Mouse (Mus musculus) lung, embryonic 16.5 days (tissue): ENCODE results near the gene Ano1. TPM values are rescaled to one million over a fixed set of nuclear protein-coding genes. Genes with fewer than 3 reads are reported as not detected.

Source experiments
- ATAC-seq: fragments of 200-750 bp; cut with Nextera tagmentation; 2 replicates; pipeline ENCODE4 v1.8.0; 2017; ENCODE audit warnings: low read depth, mild to moderate bottlenecking, moderate library complexity
- H3K27ac ChIP-seq: fragments of 300-500 bp; sonication (generic); 2 replicates; pipeline ENCODE4 v1.5.1; 2014; ENCODE audit warnings: mild to moderate bottlenecking, control low read depth, low read length
- H3K27me3 ChIP-seq: fragments of 300-500 bp; sonication (generic); 2 replicates; pipeline ENCODE4 v1.6.1; 2014; ENCODE audit warnings: low read depth, low read length, mixed read lengths; ENCODE audit not compliant: control insufficient read depth, insufficient read depth
- H3K36me3 ChIP-seq: fragments of 300-500 bp; sonication (generic); 2 replicates; pipeline ENCODE4 v1.6.1; 2014; ENCODE audit warnings: low read length; ENCODE audit not compliant: control insufficient read depth, insufficient read depth
- H3K4me1 ChIP-seq: fragments of 300-500 bp; sonication (generic); replicated peaks from 2 replicates; pipeline ENCODE4 v1.6.1; 2014; ENCODE audit warnings: low read length, mixed read lengths; ENCODE audit not compliant: control insufficient read depth, insufficient read depth
- H3K4me2 ChIP-seq: fragments of 300-500 bp; sonication (generic); 2 replicates; pipeline ENCODE4 v1.6.1; 2014; ENCODE audit warnings: low read depth, low read length, control low read depth
- H3K4me3 ChIP-seq: fragments of 300-500 bp; sonication (generic); 2 replicates; pipeline ENCODE4 v1.5.1; 2014; ENCODE audit warnings: mild to moderate bottlenecking, low read length, control low read depth
- H3K9ac ChIP-seq: fragments of 300-500 bp; sonication (generic); 2 replicates; pipeline ENCODE4 v1.6.1; 2014; ENCODE audit warnings: low read length, control low read depth
- H3K9me3 ChIP-seq: fragments of 300-500 bp; sonication (generic); 2 replicates; pipeline ENCODE4 v1.6.1; 2016; ENCODE audit warnings: low read length; ENCODE audit not compliant: control insufficient read depth
- WGBS: fragments of 180-500 bp; shearing (Covaris S2); extraction: QIAGEN DNeasy Blood & Tissue Kit; methylation state at CpG from one replicate; pipeline ENCODE4 v1.1.7; 2014; 5-methylcytosine and 5-hydroxymethylcytosine counted together
- polyA plus RNA-seq: library from polyadenylated mRNA; unstranded; fragments of >200 nt; fragmentation: Nextera tagmentation; extraction: Ambion mirVana; gene quantifications from 2 replicates; pipeline ENCODE4 v1.2.1, GENCODE M21; 2015

Gene Ano1
- 111 and 114 TPM in 2 replicates for polyA plus RNA-seq

DNA sequence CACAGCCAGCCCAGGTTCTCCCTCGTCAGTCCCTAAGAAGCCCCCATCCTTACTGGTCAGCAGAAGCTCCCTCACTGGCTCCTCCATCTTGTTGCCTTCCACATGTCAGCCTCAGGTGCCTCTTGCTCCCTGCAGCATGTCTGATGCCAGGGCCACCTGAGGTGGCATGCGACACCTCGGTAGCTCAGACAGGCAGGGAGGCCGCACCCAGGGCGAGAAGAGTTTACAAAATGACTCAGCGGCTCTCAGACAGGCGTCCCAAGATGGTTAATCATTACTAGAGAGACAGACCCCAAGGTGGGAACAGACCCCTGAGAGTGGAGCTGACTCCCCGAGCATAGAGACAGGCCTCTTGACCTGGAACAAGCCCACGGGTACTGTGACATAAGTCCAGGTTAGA, at the start of gene Ano1:
Ano1 (minus strand) TSS at position 142 of the 400 bp plus-strand sequence.
- no peaks in the 10 kb centered on the region for H3K27me3 ChIP-seq
- WGBS = 40% methylated on average over 9 of the region's 9 CpGs
- H3K27ac ChIP-seq = peak within 1 kb of the TSS; percentile 15; the same call in 1 of the 2 replicates
- no peak within 1 kb of the TSS for H3K4me2 ChIP-seq
- 0 out of 2 replicates have a peak within 1 kb of the TSS, but pooled peaks have one; percentile 11 for H3K9ac ChIP-seq
- peaks cover 23% of the 10 kb centered on the region for H3K4me1 ChIP-seq
- peak; percentile 21; the same call in 1 of the 2 replicates for ATAC-seq
- H3K9me3 ChIP-seq = no peaks in the 10 kb centered on the region
- H3K36me3 ChIP-seq = no peaks in the 10 kb centered on the region
- no peak within 1 kb of the TSS for H3K4me3 ChIP-seq

DNA sequence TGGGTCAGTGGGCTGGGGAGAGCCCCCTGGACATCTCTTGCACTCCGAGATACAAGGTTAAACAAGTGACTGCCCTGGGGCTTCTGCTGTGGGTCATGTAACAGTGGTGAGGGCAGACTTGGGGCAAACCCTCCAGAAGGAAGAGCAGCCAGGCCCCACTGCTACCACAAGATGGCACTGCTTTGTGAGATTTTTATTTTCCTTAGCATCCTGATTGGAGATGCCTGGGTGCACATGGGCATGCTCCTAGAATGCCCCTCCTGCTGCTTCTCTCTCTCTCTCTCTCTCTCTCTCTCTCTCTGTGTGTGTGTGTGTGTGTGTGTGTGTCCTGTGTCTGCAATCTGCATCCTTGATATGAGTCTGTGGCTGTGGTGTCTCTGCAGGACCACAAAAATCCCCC, 46.7 kb upstream of the Ano1 start:
- no peaks in the 10 kb centered on the region for H3K9me3 ChIP-seq
- H3K4me2 ChIP-seq = no peak overlapping the region
- H3K4me3 ChIP-seq = no peak overlapping the region
- ATAC-seq = no peak
- H3K4me1 ChIP-seq = no peaks in the 10 kb centered on the region
- 33% methylated on average over 1 of the region's 1 CpGs for WGBS
- no peak overlapping the region for H3K27ac ChIP-seq
- no peak overlapping the region for H3K9ac ChIP-seq
- H3K27me3 ChIP-seq = no peaks in the 10 kb centered on the region
- H3K36me3 ChIP-seq = no peaks in the 10 kb centered on the region

DNA sequence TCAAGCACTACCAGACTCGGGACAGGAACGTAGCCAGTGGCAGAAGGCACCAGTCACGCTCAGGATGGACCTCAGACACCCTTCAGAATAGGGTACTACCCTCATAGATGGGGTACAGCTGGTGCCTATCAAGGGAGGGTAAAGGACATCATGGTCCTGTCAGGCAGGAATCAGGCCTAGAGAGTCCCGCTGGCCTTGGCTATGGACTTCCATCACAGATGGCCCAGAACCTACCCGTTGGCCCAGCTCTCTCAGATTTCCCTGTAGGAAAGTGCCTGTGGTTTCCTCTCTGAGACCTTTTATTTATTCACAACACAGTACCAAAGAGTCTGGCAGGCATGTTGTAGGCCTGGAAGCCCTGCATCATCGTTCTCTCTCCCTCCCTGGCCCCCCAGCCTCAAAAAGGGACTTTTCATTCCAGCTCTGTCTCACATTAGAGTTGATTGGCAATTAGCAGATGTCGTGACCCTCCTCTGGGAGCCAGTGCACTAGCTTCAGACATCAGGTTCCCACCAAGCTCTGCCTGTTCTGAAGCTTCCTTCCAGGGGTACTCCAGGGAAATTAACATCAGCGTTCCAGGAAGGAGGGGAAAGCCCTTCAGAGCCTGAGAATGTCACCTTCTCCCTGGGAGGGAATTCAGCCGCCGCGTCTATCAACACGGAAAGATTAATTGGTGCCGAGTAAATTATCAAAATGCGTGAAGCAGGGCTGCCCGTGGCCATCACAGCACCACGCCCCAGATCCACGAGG, 45.4 kb upstream of the Ano1 start:
- Histone ChIP-seq H3K4me2 (no peak overlapping the region), H3K27ac (no peak overlapping the region), H3K36me3 (no peaks in the 10 kb centered on the region), H3K4me3 (no peak overlapping the region), H3K9ac (no peak overlapping the region), H3K27me3 (no peaks in the 10 kb centered on the region), H3K9me3 (no peaks in the 10 kb centered on the region), H3K4me1 (no peaks in the 10 kb centered on the region)
- no peak for ATAC-seq
- WGBS = 68% methylated on average over 17 of the region's 17 CpGs

DNA sequence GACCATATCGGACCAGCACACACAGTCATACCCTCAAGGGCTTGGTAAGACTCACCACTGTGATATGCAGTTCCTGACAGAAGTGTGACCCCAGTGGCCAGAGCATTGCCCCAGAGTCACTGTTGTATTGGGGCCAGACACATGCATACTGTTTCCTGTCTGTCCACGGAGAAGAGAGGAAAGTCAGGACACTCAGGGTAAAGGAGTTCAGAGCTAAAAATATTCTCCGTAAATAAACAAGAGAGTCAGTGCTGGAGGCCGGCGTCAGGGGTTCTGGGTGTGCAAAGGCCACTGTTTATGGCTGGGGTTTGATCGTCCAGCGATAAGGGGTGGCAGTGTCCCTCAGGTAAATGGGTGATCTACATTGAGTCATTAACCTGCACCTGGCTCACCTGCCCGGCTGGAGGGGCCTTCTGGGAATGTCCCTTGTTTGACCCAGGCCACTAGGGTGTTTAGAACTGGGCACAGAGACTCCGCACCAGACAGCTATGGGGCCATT, 44.3 kb upstream of the Ano1 start:
- WGBS = 54% methylated on average over 9 of the region's 9 CpGs
- Histone ChIP-seq H3K27ac (no peak overlapping the region), H3K4me1 (no peaks in the 10 kb centered on the region), H3K4me2 (no peak overlapping the region), H3K4me3 (no peak overlapping the region), H3K9me3 (no peaks in the 10 kb centered on the region), H3K9ac (no peak overlapping the region), H3K36me3 (no peaks in the 10 kb centered on the region), H3K27me3 (no peaks in the 10 kb centered on the region)
- ATAC-seq = no peak

DNA sequence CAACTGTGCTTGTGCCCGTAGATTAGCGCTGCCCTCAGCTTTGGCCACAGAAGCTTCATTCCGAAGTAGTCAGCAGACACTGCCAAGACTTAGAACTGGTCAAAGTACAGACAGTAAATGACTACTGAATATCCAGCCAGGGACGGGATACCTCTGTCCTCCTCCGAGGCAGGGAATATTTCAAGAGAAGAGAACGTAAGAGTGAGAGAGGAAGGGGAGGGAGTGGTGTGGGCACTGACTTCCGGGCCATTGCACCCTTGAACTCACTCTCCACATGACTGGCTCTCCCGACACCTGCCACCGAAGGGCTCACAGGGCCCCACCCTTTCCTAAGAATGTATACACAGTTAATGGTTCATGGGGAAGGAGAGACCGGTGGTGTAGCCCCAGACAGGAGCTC, 41.5 kb upstream of the Ano1 start:
- no peaks in the 10 kb centered on the region for H3K9me3 ChIP-seq
- no peak overlapping the region for H3K9ac ChIP-seq
- H3K4me3 ChIP-seq = no peak overlapping the region
- no peak overlapping the region for H3K27ac ChIP-seq
- H3K36me3 ChIP-seq = no peaks in the 10 kb centered on the region
- H3K27me3 ChIP-seq = no peaks in the 10 kb centered on the region
- no peak overlapping the region for H3K4me2 ChIP-seq
- H3K4me1 ChIP-seq = no peaks in the 10 kb centered on the region
- no peak for ATAC-seq
- 54% methylated on average over 10 of the region's 10 CpGs for WGBS

DNA sequence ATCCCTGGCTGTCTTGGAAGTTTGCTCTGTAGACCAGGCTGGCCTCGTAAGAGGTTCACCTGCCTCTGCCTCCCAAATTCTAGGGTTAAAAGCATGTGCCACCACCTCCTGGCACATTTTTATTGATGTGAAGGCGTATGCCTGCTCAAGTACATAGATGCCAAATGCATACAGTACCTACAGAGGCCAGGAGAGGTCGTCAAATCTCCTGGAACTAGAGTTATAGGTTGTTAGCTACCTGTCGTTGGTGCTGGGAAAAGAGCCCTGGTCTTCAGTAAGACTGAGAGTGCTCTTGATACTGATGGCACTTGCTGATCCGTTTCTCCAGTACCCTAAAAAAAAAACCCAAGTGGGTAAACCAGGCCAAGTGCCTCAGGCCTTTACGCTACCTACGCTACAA, 39.7 kb upstream of the Ano1 start:
- H3K36me3 ChIP-seq = no peaks in the 10 kb centered on the region
- H3K27ac ChIP-seq = no peak overlapping the region
- H3K4me1 ChIP-seq = no peaks in the 10 kb centered on the region
- no peaks in the 10 kb centered on the region for H3K27me3 ChIP-seq
- H3K4me3 ChIP-seq = no peak overlapping the region
- 82% methylated on average over 7 of the region's 7 CpGs for WGBS
- no peak overlapping the region for H3K9ac ChIP-seq
- no peak overlapping the region for H3K4me2 ChIP-seq
- no peaks in the 10 kb centered on the region for H3K9me3 ChIP-seq
- no peak for ATAC-seq

DNA sequence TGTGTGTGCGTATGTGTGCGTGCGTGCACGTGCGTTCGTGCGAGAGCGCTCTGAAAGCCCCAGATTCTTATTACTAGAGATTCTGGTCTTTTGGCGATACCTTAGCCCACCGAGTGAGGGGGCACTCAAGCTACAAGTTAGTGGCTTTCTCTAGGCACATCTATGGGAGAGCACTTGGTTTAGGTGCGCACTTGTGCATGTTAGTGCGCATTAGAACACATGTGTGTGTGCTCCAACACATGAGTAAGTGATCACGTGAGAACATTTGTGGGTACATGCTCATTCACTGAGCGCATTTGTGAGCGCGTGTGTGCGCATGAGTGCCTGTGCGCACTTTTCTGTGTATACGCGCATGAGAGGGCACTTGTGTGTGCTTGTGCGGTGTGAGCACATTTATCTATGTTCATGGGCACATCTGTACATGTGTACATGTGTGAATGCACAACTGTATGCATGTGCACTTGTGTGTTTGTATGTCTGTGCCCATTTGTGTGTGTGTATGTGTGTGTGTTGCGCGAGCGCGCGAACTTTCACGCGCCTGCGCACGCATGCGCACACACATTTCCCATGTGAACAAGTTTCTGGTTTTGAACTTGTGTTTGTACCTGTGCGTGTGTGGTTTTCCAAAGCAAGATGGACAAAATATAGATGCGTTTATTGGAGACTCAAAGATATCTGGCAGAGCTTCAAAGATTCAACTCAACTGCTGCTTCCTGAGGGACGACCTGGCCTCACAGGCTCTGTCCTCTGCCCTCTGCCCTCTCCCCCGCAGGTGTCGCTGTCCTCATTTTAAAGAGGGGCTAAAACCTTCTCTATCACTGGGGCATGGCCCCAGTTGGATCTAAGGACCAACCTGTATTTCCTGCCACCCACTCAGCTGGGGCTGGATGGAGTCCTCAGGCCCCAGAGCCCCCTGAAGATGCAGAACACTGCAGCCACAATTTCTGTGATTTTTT, 38.1 kb upstream of the Ano1 start:
- no peaks in the 10 kb centered on the region for H3K9me3 ChIP-seq
- WGBS = 47% methylated on average over 36 of the region's 36 CpGs
- no peaks in the 10 kb centered on the region for H3K27me3 ChIP-seq
- H3K4me2 ChIP-seq = peak overlapping the region; percentile 54
- no peaks in the 10 kb centered on the region for H3K4me1 ChIP-seq
- no peaks in the 10 kb centered on the region for H3K36me3 ChIP-seq
- H3K9ac ChIP-seq = no peak overlapping the region
- no peak for ATAC-seq
- no peak overlapping the region for H3K27ac ChIP-seq
- H3K4me3 ChIP-seq = peak overlapping the region; percentile 29

DNA sequence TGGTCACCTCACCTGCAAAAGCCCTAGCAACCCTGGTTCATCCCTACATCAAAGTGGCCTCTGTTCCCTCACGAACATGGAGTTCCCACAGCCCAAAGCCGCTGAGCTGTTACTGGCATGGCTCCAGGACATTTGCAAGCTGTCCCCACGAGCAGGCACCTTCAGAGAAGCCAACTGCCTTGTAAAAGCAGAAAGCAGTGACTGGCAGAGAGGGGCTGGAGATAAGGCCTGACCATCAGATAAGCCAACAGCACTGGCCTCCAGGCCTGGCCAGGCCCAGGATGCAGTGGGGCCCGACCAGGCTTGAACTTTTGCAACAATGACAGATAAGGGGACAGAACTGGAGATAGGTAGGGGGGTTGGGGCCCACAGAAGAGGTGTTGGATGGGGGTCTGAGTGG, 36.9 kb upstream of the Ano1 start:
- H3K4me2 ChIP-seq = no peak overlapping the region
- ATAC-seq = no peak
- no peaks in the 10 kb centered on the region for H3K4me1 ChIP-seq
- no peaks in the 10 kb centered on the region for H3K36me3 ChIP-seq
- no peak overlapping the region for H3K4me3 ChIP-seq
- no peaks in the 10 kb centered on the region for H3K9me3 ChIP-seq
- 18% methylated on average over 4 of the region's 4 CpGs for WGBS
- H3K9ac ChIP-seq = no peak overlapping the region
- H3K27me3 ChIP-seq = no peaks in the 10 kb centered on the region
- H3K27ac ChIP-seq = no peak overlapping the region

DNA sequence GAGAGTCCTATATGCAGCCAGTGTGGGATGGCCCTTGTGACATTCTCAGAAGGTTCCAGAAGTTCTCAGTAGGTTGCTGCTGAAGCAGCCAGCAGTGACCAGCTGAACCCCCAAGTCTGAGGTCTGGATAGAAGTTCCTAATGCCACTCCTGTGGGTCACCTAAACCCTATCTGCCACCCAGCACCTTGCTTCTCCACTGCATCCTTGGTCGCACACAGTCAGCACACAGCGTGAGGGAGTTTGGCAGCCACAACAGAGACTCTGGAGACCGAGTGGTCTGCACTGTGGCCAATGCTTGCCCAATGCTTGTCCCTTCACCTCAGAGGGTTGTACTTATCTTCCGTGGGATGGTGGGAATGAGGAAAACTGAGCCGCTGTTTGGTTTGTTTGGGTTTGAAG, 35.7 kb upstream of the Ano1 start:
- Histone ChIP-seq H3K9ac (no peak overlapping the region), H3K9me3 (no peaks in the 10 kb centered on the region), H3K27ac (no peak overlapping the region), H3K36me3 (no peaks in the 10 kb centered on the region), H3K27me3 (no peaks in the 10 kb centered on the region), H3K4me3 (no peak overlapping the region), H3K4me1 (no peaks in the 10 kb centered on the region), H3K4me2 (no peak overlapping the region)
- WGBS = 82% methylated on average over 5 of the region's 5 CpGs
- ATAC-seq = no peak
